Mouse (Mus musculus): ENCODE results near the gene Olfr223. TPM values are rescaled to one million over a fixed set of nuclear protein-coding genes. Genes with fewer than 3 reads are reported as not detected.
"Not testable (repeated sequence)": the region's sequence is repeated elsewhere in the genome, so short reads cannot be mapped to it uniquely, and the experiment has no call there.

Gene Olfr223
- total and polyA plus RNA-seq, 2 experiments from 2014 or later = not detected

DNA sequence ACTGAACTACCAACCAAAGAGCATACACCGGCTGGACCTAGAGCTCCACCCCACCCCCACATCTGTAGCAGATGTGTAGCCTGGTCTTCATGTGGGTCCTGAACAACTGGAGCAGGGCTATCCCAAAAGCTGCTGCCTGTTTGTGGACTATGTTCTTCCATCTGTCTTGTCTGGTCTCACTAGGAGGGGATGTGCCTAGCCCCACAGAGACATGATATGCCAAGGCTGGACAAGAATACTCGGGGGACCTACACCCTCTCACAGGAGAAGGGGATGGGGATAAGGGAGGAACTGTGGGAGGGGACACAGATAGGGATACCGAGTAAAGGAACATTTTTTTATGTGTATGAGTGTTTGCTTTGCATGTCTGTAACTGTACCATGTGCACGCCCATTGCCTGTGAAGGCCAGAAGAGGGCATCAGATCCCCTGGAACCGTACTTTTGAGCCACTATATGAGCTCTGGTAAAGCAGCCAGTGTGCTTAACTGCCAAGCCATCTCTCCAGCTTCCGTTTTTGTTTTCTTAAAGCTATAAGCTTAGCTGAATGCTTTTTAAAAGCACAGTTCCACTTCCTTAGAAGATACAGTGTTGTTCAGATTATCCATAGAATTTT lies 31.0 kb upstream of the Olfr223 start:
- TF ChIP-seq CTCF (IDR thresholded peaks at IDR 0.05; ENCODE audit: low read depth) = peak; percentile 91
- peak; percentile 85 for DNase-seq
- peak; percentile 94 for ATAC-seq
- Histone ChIP-seq H3K4me3 (ENCODE audit: low read depth, low read length) (no peak overlapping the region), H3K4me1 (ENCODE audit: insufficient read depth) (no peaks in the 10 kb centered on the region), H3K4me2 (ENCODE audit: low read depth) (no peak overlapping the region), H3K27me3 (ENCODE audit: insufficient read depth, low read length) (no peaks in the 10 kb centered on the region), H3K9me3 (ENCODE audit: low read length) (no peaks in the 10 kb centered on the region), H3K27ac (ENCODE audit: low read depth, low read length) (no peak overlapping the region), H3K9ac (no peak overlapping the region), H3K36me3 (ENCODE audit: insufficient read depth) (no peaks in the 10 kb centered on the region)
- 34% methylated on average over 6 of the region's 6 CpGs for WGBS

DNA sequence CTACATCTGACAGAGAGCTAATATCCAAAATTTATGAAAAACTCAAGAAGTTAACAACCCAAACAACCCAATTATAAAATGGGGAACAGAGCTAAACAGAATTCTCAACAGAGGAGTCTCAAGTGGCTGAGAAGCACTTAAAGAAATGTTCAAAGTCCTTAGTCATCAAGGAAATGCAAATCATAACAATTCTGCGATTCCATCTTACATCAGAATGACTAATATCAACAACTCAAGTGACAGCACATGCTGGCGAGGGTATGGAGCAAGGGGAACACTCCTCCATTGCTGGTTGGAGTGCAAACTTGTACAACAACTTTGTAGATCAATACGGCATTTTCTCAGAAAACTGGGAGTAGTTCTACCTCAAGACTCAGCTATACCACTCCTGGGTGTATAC lies 29.1 kb upstream of the Olfr223 start:
- no peak for DNase-seq
- no peak for TF ChIP-seq CTCF (IDR thresholded peaks at IDR 0.05; ENCODE audit: low read depth)

DNA sequence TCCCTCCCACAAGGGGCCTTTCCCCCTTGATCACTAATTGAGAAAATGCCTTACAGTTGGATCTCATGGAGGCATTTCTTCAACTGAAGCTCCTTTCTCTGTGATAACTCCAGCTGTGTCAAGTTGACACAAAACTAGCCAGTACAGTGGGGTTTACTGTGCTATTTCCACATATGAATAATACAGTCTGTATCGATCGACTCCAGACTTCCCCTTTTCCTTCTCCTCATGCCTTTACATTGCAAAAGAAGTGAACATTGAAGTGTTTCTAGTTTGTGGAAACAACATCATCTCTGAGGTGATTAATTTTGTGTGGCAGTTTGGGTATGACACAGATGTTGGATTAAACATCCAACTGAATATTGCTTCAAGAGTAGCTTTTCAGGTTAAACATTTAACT lies 23.9 kb upstream of the Olfr223 start:
- not testable (repeated sequence) for H3K4me3 ChIP-seq (ENCODE audit: low read depth, low read length); H3K36me3 ChIP-seq (ENCODE audit: insufficient read depth); H3K27ac ChIP-seq (ENCODE audit: low read depth, low read length); H3K9ac ChIP-seq; H3K4me1 ChIP-seq (ENCODE audit: insufficient read depth); H3K4me2 ChIP-seq (ENCODE audit: low read depth); DNase-seq; H3K9me3 ChIP-seq (ENCODE audit: low read length); H3K27me3 ChIP-seq (ENCODE audit: insufficient read depth, low read length); ATAC-seq
- 97% methylated on average over 2 of the region's 2 CpGs for WGBS

More for the DNA sequence above, 29.1 kb upstream of the Olfr223 start:
- H3K4me1 ChIP-seq (ENCODE audit: insufficient read depth) = no peaks in the 10 kb centered on the region
- no peak overlapping the region for H3K4me2 ChIP-seq (ENCODE audit: low read depth)
- no peak overlapping the region for H3K27ac ChIP-seq (ENCODE audit: low read depth, low read length)
- H3K27me3 ChIP-seq (ENCODE audit: insufficient read depth, low read length) = no peaks in the 10 kb centered on the region
- H3K9ac ChIP-seq = no peak overlapping the region
- H3K36me3 ChIP-seq (ENCODE audit: insufficient read depth) = no peaks in the 10 kb centered on the region
- H3K4me3 ChIP-seq (ENCODE audit: low read depth, low read length) = no peak overlapping the region
- H3K9me3 ChIP-seq (ENCODE audit: low read length) = no peaks in the 10 kb centered on the region
- WGBS = 81% methylated on average over 3 of the region's 3 CpGs
- ATAC-seq = no peak

DNA sequence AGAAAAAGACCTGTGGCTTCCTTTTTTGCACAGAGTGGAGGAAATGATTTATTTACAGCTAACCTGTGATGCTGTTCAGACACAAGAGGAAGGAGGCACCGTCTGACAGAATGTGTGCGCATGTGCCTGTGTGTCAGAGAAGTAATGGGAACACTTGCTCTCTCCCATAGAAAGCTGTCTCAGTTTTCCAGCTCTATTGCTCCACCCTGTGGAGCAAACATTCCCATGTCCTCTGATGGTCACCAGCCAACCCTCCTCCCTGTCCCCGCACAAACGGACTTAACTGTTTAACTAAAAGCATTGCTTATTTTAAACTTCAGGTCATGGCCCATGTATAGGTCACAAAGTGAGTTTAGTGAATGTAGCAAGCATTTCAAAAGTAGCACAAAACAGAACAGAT lies 21.0 kb upstream of the Olfr223 start:
- Histone ChIP-seq H3K4me2 (ENCODE audit: low read depth) (no peak overlapping the region), H3K4me1 (ENCODE audit: insufficient read depth) (no peaks in the 10 kb centered on the region), H3K9ac (no peak overlapping the region), H3K4me3 (ENCODE audit: low read depth, low read length) (no peak overlapping the region), H3K27ac (ENCODE audit: low read depth, low read length) (no peak overlapping the region), H3K27me3 (ENCODE audit: insufficient read depth, low read length) (no peaks in the 10 kb centered on the region), H3K36me3 (ENCODE audit: insufficient read depth) (no peaks in the 10 kb centered on the region), H3K9me3 (ENCODE audit: low read length) (no peaks in the 10 kb centered on the region)
- peak; percentile 68 for TF ChIP-seq CTCF (IDR thresholded peaks at IDR 0.05; ENCODE audit: low read depth)
- WGBS = 51% methylated on average over 4 of the region's 4 CpGs
- ATAC-seq (peak; percentile 45; the same call in 1 of the 2 replicates), DNase-seq (peak; percentile 49)

DNA sequence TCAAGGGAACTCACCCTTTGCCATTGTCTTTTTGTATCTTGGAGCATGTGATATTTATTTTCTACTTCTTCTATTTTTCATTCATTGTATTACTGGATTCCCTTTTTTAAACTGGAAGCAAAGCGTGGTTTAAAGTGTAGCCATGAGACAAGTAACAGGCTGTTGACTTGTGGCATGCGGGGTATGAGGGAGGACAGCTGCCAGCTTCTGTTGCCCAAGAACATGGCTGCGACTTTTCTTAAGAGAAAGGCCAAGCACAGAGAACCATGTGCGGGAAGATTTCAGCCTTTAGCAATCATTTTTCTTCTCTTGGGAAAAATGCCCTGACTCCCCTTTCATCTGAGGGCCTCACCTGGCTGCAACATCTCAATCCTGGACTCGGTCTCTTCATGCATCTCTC lies 18.6 kb upstream of the Olfr223 start:
- 83% methylated on average over 5 of the region's 5 CpGs for WGBS
- H3K36me3 ChIP-seq (ENCODE audit: insufficient read depth) = no peaks in the 10 kb centered on the region
- H3K9me3 ChIP-seq (ENCODE audit: low read length) = no peaks in the 10 kb centered on the region
- H3K4me2 ChIP-seq (ENCODE audit: low read depth) = no peak overlapping the region
- no peak for TF ChIP-seq CTCF (IDR thresholded peaks at IDR 0.05; ENCODE audit: low read depth)
- ATAC-seq = no peak
- H3K9ac ChIP-seq = no peak overlapping the region
- H3K27ac ChIP-seq (ENCODE audit: low read depth, low read length) = no peak overlapping the region
- H3K4me3 ChIP-seq (ENCODE audit: low read depth, low read length) = no peak overlapping the region
- H3K27me3 ChIP-seq (ENCODE audit: insufficient read depth, low read length) = no peaks in the 10 kb centered on the region
- H3K4me1 ChIP-seq (ENCODE audit: insufficient read depth) = no peaks in the 10 kb centered on the region
- DNase-seq = no peak

DNA sequence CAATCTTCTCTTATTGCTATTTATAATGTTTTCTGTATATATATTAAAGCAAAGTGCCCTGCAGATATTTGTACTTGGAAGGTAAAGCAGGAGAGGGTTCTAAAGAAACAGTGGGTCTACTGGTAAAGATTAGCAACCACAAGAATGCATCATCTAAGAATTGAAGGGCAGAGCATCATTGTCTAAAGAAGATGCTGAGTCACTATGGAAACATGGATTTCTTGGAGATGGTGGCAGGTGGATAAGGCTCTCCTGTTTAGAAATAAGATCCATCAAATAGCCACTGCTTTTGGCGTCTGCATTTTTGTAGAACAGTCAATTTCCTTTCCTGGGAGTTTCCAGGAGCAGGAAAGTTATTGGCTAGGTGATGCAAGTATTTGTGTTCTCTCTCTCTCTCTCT lies 9.2 kb upstream of the Olfr223 start:
- DNase-seq (no peak), ATAC-seq (no peak)
- Histone ChIP-seq H3K9me3 (ENCODE audit: low read length) (no peaks in the 10 kb centered on the region), H3K27ac (ENCODE audit: low read depth, low read length) (no peak overlapping the region), H3K9ac (no peak overlapping the region), H3K36me3 (ENCODE audit: insufficient read depth) (no peaks in the 10 kb centered on the region), H3K27me3 (ENCODE audit: insufficient read depth, low read length) (no peaks in the 10 kb centered on the region), H3K4me3 (ENCODE audit: low read depth, low read length) (no peak overlapping the region), H3K4me2 (ENCODE audit: low read depth) (no peak overlapping the region), H3K4me1 (ENCODE audit: insufficient read depth) (no peaks in the 10 kb centered on the region)
- TF ChIP-seq CTCF (IDR thresholded peaks at IDR 0.05; ENCODE audit: low read depth) = no peak
- 81% methylated on average over 1 of the region's 1 CpGs for WGBS

DNA sequence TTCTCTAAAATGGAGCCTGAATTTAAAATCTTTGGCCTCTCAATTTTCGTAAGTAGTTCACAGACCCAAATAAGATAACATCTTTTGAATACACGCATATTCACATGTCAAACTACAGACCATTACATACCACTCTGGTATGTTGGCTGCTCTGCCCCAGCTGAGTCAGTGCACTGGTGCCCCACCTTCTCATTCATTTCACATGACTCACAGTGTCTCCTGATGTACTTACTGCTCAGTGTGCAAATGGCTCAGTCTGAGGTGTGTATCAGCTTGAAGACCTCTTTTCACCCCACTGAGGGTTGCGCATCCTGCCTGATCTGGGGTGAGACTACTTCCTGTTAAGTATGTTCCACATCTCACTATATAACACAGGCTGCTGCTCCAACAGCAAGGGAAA lies 7.8 kb upstream of the Olfr223 start:
- ATAC-seq (no peak), DNase-seq (no peak)
- Histone ChIP-seq H3K4me3 (ENCODE audit: low read depth, low read length) (no peak overlapping the region), H3K4me2 (ENCODE audit: low read depth) (no peak overlapping the region), H3K4me1 (ENCODE audit: insufficient read depth) (no peaks in the 10 kb centered on the region), H3K9ac (no peak overlapping the region), H3K36me3 (ENCODE audit: insufficient read depth) (no peaks in the 10 kb centered on the region), H3K27ac (ENCODE audit: low read depth, low read length) (no peak overlapping the region), H3K27me3 (ENCODE audit: insufficient read depth, low read length) (no peaks in the 10 kb centered on the region), H3K9me3 (ENCODE audit: low read length) (no peaks in the 10 kb centered on the region)
- WGBS = 92% methylated on average over 3 of the region's 3 CpGs
- no peak for TF ChIP-seq CTCF (IDR thresholded peaks at IDR 0.05; ENCODE audit: low read depth)
